Mouse (Mus musculus): ENCODE results near the gene Gm21541. TPM values are rescaled to one million over a fixed set of nuclear protein-coding genes. Genes with fewer than 3 reads are reported as not detected.
"Not testable (repeated sequence)": the region's sequence is repeated elsewhere in the genome, so short reads cannot be mapped to it uniquely, and the experiment has no call there.

Gene Gm21541
- not detected in 2 replicates for polyA plus RNA-seq (2016; fragmentation: Nextera tagmentation; extraction: Ambion mirVana)

GRCm38 (mm10) chr4:41903310-41903709, at the start of gene Gm21541:
Gm21541 (plus strand) TSS chr4:41903610.
- WGBS = no CpG with 5 or more reads among the region's 5 CpGs

GRCm38 (mm10) chr4:41941272-41941671, 37.9 kb downstream of the Gm21541 start, which contains the start of gene Gm20878:
Gm20878 (plus strand) TSS chr4:41941572.
- H3K36me3 ChIP-seq; H3K4me1 ChIP-seq; H3K27ac ChIP-seq; DNase-seq (ENCODE audit: low spot score); H3K9me3 ChIP-seq; H3K27me3 ChIP-seq (ENCODE audit: insufficient read depth, poor library complexity, severe bottlenecking); H3K4me3 ChIP-seq: not testable (repeated sequence)
- WGBS = no CpG with 5 or more reads among the region's 8 CpGs

More at GRCm38 (mm10) chr4:41903310-41903709, at the start of gene Gm21541:
- not testable (repeated sequence) for H3K27me3 ChIP-seq (ENCODE audit: insufficient read depth, poor library complexity, severe bottlenecking); H3K4me1 ChIP-seq; H3K4me3 ChIP-seq; H3K27ac ChIP-seq; H3K9me3 ChIP-seq; H3K36me3 ChIP-seq; DNase-seq (ENCODE audit: low spot score)

Other genes with a start within 250 kb of the Gm21541 start
- gene Cntfr, start 206.5 kb upstream of the Gm21541 start, polyA plus RNA-seq (2016; fragmentation: Nextera tagmentation; extraction: Ambion mirVana) = 2.6 and 8.9 TPM in 2 replicates
- gene Il11ra1, start 203.6 kb upstream of the Gm21541 start, polyA plus RNA-seq (2016; fragmentation: Nextera tagmentation; extraction: Ambion mirVana) = 144 and 147 TPM in 2 replicates
- gene Rpp25l, start 190.1 kb upstream of the Gm21541 start, polyA plus RNA-seq (2016; fragmentation: Nextera tagmentation; extraction: Ambion mirVana) = 54.5 and 71.3 TPM in 2 replicates
- gene Dctn3, start 180.4 kb upstream of the Gm21541 start, polyA plus RNA-seq (2016; fragmentation: Nextera tagmentation; extraction: Ambion mirVana) = 143 and 146 TPM in 2 replicates
- not detected in 2 replicates for gene Arid3c, start 172.5 kb upstream of the Gm21541 start, polyA plus RNA-seq (2016; fragmentation: Nextera tagmentation; extraction: Ambion mirVana)
- gene Galt, start 148.4 kb upstream of the Gm21541 start, polyA plus RNA-seq (2016; fragmentation: Nextera tagmentation; extraction: Ambion mirVana) = 52.7 and 69.7 TPM in 2 replicates
- gene Sigmar1, start 147.5 kb upstream of the Gm21541 start, polyA plus RNA-seq (2016; fragmentation: Nextera tagmentation; extraction: Ambion mirVana) = 79.3 and 97.8 TPM in 2 replicates
- gene Ccl27a, start 129.4 kb upstream of the Gm21541 start, polyA plus RNA-seq (2016; fragmentation: Nextera tagmentation; extraction: Ambion mirVana) = 38.1 and 39.7 TPM in 2 replicates
- gene Gm20878, start 38.0 kb downstream of the Gm21541 start, polyA plus RNA-seq (2016; fragmentation: Nextera tagmentation; extraction: Ambion mirVana) = 1.2 and 1.7 TPM in 2 replicates
- 0.06 and 0.07 TPM in 2 replicates for gene Fam205a4, start 62.4 kb downstream of the Gm21541 start, polyA plus RNA-seq (2016; fragmentation: Nextera tagmentation; extraction: Ambion mirVana)
- gene Gm21093, start 131.1 kb downstream of the Gm21541 start, polyA plus RNA-seq (2016; fragmentation: Nextera tagmentation; extraction: Ambion mirVana) = 0.14 TPM in 1 of 2 replicates, not detected in the other
- not detected in 2 replicates for gene Gm3893, start 187.6 kb downstream of the Gm21541 start, polyA plus RNA-seq (2016; fragmentation: Nextera tagmentation; extraction: Ambion mirVana)
- gene Gm13304, start 211.2 kb downstream of the Gm21541 start, polyA plus RNA-seq (2016; fragmentation: Nextera tagmentation; extraction: Ambion mirVana) = 0.17 and 0.24 TPM in 2 replicates
- gene Gm13306, start 249.8 kb downstream of the Gm21541 start, polyA plus RNA-seq (2016; fragmentation: Nextera tagmentation; extraction: Ambion mirVana) = 0.50 and 0.74 TPM in 2 replicates

Measured in heart, embryonic 10.5 days (tissue).